Mouse (Mus musculus): ENCODE results near the gene Wfikkn1.

DNA sequence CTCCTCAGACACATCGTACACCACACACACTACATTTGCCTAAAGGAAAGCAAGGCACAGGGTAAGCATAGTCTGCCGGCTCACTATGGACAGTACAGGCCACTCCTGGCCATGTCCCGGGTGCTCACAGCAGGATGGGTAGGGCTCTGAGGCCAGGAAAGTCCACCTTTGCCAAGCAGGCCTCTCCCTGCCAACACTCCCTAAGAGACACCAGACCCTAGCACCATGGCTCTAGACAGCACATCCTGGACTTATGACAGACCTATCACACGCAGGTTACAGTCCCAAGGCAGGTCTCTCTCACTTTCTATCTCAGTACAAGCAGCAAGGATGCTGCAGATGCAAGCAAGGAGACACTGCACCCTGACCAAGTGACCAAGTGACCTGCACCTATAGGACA is 37.5 kb downstream of the Wfikkn1 start:
- TF ChIP-seq POLR2A (IDR thresholded peaks at IDR 0.05; ENCODE audit: insufficient read length, low read depth) (no peak), TCF12 (IDR thresholded peaks at IDR 0.05; ENCODE audit: insufficient read depth, poor library complexity, severe bottlenecking) (no peak), MYOG (IDR thresholded peaks at IDR 0.05; ENCODE audit: control insufficient read depth in 1 of 3, insufficient read depth in 1 of 3, insufficient read length in 2 of 3, low read depth in 2 of 3) (no peak), E2F4 (IDR thresholded peaks at IDR 0.05; ENCODE audit: insufficient read depth) (no peak), USF1 (IDR thresholded peaks at IDR 0.05; ENCODE audit: low read depth) (no peak), MAX (IDR thresholded peaks at IDR 0.05; ENCODE audit: low read depth) (no peak), POLR2AphosphoS2 (IDR thresholded peaks at IDR 0.05; ENCODE audit: insufficient read length, low read depth) (no peak)

Data from myocyte (in vitro differentiated cells).